Mouse (Mus musculus) bone marrow, adult 2 months (tissue): Measurements from ENCODE around the gene Ilvbl.

Experiments
- CTCF ChIP-seq: fragments of 200-500 bp; IDR thresholded peaks from 2 replicates; pipeline ENCODE4 v1.5.1; 2011; ENCODE audit warnings: low read length, control low read depth; ENCODE audit not compliant: control insufficient read depth, insufficient read depth
- POLR2A ChIP-seq: fragments of 200-500 bp; IDR thresholded peaks from 2 replicates; pipeline ENCODE4 v1.6.1; 2011; ENCODE audit warnings: low read depth, mild to moderate bottlenecking, control low read depth, low read length, borderline replicate concordance; ENCODE audit not compliant: control insufficient read depth

GRCm38 (mm10) chr10:78581121-78581520, 7.0 kb downstream of the Ilvbl start:
- TF ChIP-seq POLR2A (no peak), CTCF (no peak)
